Mouse (Mus musculus): ENCODE measurements around the gene Cntn5. TPM values are rescaled to one million over a fixed set of nuclear protein-coding genes. Genes with fewer than 3 reads are reported as not detected.
A peak's percentile ranks its signal among the peaks of the same experiment; 100 is the strongest.

Gene Cntn5
- polyA plus RNA-seq, 1 experiment from 2014 or later = 2.3 TPM

DNA sequence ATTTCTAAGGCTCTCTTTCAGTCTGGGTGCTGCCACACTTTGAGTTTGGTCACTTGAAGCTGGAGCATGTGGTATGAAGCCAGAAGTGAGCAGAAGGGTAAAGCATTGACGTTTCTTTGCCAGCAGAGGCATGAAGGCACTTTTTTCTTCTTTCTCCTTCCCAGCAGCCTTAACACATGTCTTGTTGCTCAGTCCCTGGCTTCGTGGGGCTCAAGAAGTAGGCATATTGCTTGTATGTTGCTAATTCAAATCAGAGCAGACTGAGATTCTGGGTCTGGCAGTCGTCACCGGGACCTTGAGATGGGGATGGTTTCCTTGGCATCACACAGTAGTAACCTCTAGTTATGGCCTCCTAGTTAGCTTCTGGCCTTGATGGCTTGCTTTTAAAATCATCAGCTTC, 1228.5 kb downstream of the Cntn5 start:
- H3K36me3 ChIP-seq (ENCODE audit: control insufficient read depth, insufficient read depth, low read length) = no peaks in the 10 kb centered on the region
- 64% methylated on average over 4 of the region's 4 CpGs for WGBS
- H3K27me3 ChIP-seq (replicated peaks; ENCODE audit: control insufficient read depth, insufficient read depth, low read length) = no peaks in the 10 kb centered on the region
- no peak overlapping the region for H3K4me2 ChIP-seq (ENCODE audit: low read depth, low read length)
- no peak for ATAC-seq (ENCODE audit: low read depth)
- H3K9me3 ChIP-seq (ENCODE audit: control insufficient read depth, low read length) = no peaks in the 10 kb centered on the region
- no peak for DNase-seq (ENCODE audit: low spot score)
- no peak overlapping the region for H3K4me3 ChIP-seq (ENCODE audit: low read depth, low read length)
- no peaks in the 10 kb centered on the region for H3K4me1 ChIP-seq (ENCODE audit: control insufficient read depth, insufficient read depth, low read length)
- no peak overlapping the region for H3K27ac ChIP-seq (replicated peaks; ENCODE audit: low read depth, low read length)
- no peak overlapping the region for H3K9ac ChIP-seq (ENCODE audit: low read depth, low read length)

DNA sequence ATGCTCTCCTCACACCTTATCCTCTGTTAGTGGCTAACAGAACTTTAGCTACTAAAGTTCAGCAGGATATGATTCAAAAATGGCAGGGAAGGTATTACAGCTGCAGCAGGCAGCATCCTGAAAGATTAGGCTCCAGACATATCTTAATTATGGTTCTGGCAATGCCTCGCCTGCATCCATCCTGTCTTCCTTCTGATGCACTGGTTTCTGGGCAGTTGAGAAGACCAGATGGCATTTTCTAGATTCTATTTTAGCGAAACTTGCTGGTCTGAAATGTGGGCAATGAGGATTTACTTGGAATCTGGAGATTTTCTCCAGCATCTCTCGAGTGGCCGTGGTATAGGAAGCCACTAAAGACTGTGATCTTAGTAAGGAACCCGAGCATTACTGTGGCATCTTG, 1230.0 kb downstream of the Cntn5 start:
- H3K27ac ChIP-seq (replicated peaks; ENCODE audit: low read depth, low read length) = no peak overlapping the region
- H3K9me3 ChIP-seq (ENCODE audit: control insufficient read depth, low read length) = no peaks in the 10 kb centered on the region
- DNase-seq (ENCODE audit: low spot score) = no peak
- ATAC-seq (ENCODE audit: low read depth) = no peak
- H3K4me1 ChIP-seq (ENCODE audit: control insufficient read depth, insufficient read depth, low read length) = no peaks in the 10 kb centered on the region
- no peak overlapping the region for H3K4me2 ChIP-seq (ENCODE audit: low read depth, low read length)
- no peaks in the 10 kb centered on the region for H3K36me3 ChIP-seq (ENCODE audit: control insufficient read depth, insufficient read depth, low read length)
- no peak overlapping the region for H3K9ac ChIP-seq (ENCODE audit: low read depth, low read length)
- 83% methylated on average over 5 of the region's 5 CpGs for WGBS
- no peaks in the 10 kb centered on the region for H3K27me3 ChIP-seq (replicated peaks; ENCODE audit: control insufficient read depth, insufficient read depth, low read length)
- H3K4me3 ChIP-seq (ENCODE audit: low read depth, low read length) = no peak overlapping the region

DNA sequence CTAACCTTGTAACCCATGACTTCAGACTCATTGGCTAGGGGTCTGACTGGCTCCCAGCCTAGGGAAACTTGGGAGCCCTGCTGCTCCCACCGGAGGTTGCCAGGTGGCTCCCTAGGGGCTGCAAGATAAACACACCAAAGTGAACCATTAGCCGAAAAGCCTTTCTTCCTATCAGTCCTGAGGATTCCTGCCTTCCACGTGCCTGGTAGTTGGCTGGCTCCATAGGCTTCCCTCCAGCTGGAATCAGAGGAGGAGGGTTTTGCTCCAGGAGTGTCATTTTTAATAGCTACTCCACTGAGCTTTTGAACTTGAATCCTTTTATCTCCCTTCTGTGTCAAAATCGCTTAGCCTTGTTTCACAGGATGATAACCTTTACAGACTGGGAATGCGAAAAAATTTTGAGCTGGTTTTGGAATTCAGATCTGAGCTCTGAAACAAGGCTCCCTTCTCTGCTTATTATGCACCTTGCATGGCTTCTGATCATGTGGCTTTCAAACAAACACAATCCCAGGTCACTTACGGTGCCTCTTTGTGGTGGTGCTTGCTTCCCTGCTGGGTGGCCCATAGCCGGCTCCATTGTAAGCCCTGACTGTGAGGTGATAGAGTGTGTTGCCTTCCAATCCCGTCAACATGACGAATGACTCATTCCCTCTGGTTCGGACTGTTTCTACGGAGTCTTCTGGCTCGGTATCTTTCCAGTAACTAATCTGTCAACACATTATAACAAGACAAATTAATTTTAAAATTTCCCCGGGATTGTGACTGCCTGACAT, 1231.1 kb downstream of the Cntn5 start:
- DNase-seq (ENCODE audit: low spot score) = peak; percentile 22

DNA sequence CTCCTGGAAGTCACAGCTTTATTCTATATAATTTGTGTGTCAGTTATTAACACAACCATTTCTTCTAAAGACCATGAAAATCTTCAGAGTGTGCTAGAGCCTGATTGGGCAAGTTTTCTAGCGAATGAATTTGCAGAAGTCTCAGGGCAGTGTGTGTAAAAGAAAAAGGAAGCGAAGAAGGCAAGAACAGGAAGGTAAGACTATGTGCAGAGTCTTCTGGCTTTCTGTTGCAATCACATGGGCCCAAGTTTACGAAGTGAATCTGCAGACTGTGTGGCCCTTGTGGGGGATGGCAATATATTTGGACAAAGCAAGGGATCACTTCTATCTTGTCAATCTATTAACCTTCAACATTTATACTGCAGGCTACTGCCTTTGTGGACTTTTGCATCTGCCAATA, 1251.1 kb downstream of the Cntn5 start:
- Histone ChIP-seq H3K27ac (replicated peaks; ENCODE audit: low read depth, low read length) (no peak overlapping the region), H3K4me3 (ENCODE audit: low read depth, low read length) (no peak overlapping the region), H3K9ac (ENCODE audit: low read depth, low read length) (no peak overlapping the region), H3K36me3 (ENCODE audit: control insufficient read depth, insufficient read depth, low read length) (no peaks in the 10 kb centered on the region), H3K4me1 (ENCODE audit: control insufficient read depth, insufficient read depth, low read length) (no peaks in the 10 kb centered on the region), H3K27me3 (replicated peaks; ENCODE audit: control insufficient read depth, insufficient read depth, low read length) (no peaks in the 10 kb centered on the region), H3K9me3 (ENCODE audit: control insufficient read depth, low read length) (no peaks in the 10 kb centered on the region), H3K4me2 (ENCODE audit: low read depth, low read length) (no peak overlapping the region)
- WGBS = 89% methylated on average over 3 of the region's 3 CpGs
- ATAC-seq (ENCODE audit: low read depth) (no peak), DNase-seq (ENCODE audit: low spot score) (no peak)

More for the DNA sequence above, 1231.1 kb downstream of the Cntn5 start:
- no peak overlapping the region for H3K4me3 ChIP-seq (ENCODE audit: low read depth, low read length)
- no peak overlapping the region for H3K4me2 ChIP-seq (ENCODE audit: low read depth, low read length)
- 0 out of 2 replicates have a peak, but pooled peaks have one; percentile 33 for ATAC-seq (ENCODE audit: low read depth)
- WGBS = 13% methylated on average over 13 of the region's 13 CpGs
- H3K4me1 ChIP-seq (ENCODE audit: control insufficient read depth, insufficient read depth, low read length) = no peaks in the 10 kb centered on the region
- no peak overlapping the region for H3K27ac ChIP-seq (replicated peaks; ENCODE audit: low read depth, low read length)
- no peak overlapping the region for H3K9ac ChIP-seq (ENCODE audit: low read depth, low read length)
- no peaks in the 10 kb centered on the region for H3K9me3 ChIP-seq (ENCODE audit: control insufficient read depth, low read length)
- no peaks in the 10 kb centered on the region for H3K36me3 ChIP-seq (ENCODE audit: control insufficient read depth, insufficient read depth, low read length)
- no peaks in the 10 kb centered on the region for H3K27me3 ChIP-seq (replicated peaks; ENCODE audit: control insufficient read depth, insufficient read depth, low read length)

DNA sequence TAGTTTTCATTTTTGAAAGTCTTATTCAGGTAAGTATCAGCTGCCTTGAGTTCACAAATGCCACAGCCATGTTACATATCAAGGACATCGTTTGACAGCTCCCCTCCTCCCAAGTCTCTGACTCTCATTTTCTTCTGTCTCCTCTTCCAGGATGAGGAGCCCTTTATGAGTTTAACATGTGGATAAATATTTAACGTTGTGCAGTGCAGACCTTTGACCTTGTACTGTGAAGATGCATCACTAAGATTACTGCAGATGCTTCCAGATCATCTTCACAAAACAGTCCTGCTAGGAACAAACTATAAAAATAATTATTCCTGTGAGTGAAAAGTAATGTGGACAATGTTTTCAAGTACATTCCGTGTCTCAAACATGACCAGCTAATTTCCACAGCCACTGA, 1257.2 kb downstream of the Cntn5 start:
- no peaks in the 10 kb centered on the region for H3K4me1 ChIP-seq (ENCODE audit: control insufficient read depth, insufficient read depth, low read length)
- H3K9ac ChIP-seq (ENCODE audit: low read depth, low read length) = no peak overlapping the region
- H3K4me3 ChIP-seq (ENCODE audit: low read depth, low read length) = no peak overlapping the region
- 69% methylated on average over 3 of the region's 3 CpGs for WGBS
- no peak overlapping the region for H3K4me2 ChIP-seq (ENCODE audit: low read depth, low read length)
- DNase-seq (ENCODE audit: low spot score) (no peak), ATAC-seq (ENCODE audit: low read depth) (no peak)
- no peaks in the 10 kb centered on the region for H3K36me3 ChIP-seq (ENCODE audit: control insufficient read depth, insufficient read depth, low read length)
- no peaks in the 10 kb centered on the region for H3K27me3 ChIP-seq (replicated peaks; ENCODE audit: control insufficient read depth, insufficient read depth, low read length)
- no peak overlapping the region for H3K27ac ChIP-seq (replicated peaks; ENCODE audit: low read depth, low read length)
- H3K9me3 ChIP-seq (ENCODE audit: control insufficient read depth, low read length) = no peaks in the 10 kb centered on the region

DNA sequence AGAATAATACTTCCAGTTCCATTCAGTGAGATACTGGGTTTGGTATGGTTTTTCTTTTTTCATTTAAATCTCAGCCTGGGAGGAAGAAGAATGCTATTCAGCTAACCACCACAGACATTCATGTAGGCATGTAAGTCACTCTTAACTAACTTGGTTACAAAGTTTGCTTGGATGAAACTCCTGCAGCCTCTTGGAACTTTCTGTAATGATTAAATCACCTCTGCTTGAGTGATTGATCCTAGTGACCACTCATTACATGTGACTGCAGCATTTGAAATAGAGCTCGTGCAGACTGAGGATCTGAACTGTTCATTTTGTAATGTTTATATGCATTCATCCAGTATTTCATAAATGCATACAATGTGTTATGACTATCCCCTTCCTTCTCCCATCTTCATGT, 1258.3 kb downstream of the Cntn5 start:
- H3K36me3 ChIP-seq (ENCODE audit: control insufficient read depth, insufficient read depth, low read length) = no peaks in the 10 kb centered on the region
- no peak overlapping the region for H3K4me3 ChIP-seq (ENCODE audit: low read depth, low read length)
- no peak overlapping the region for H3K4me2 ChIP-seq (ENCODE audit: low read depth, low read length)
- no peak for DNase-seq (ENCODE audit: low spot score)
- H3K4me1 ChIP-seq (ENCODE audit: control insufficient read depth, insufficient read depth, low read length) = no peaks in the 10 kb centered on the region
- 77% methylated on average over 1 of the region's 1 CpGs for whole genome bisulfite sequencing
- no peak for ATAC-seq (ENCODE audit: low read depth)
- no peaks in the 10 kb centered on the region for H3K9me3 ChIP-seq (ENCODE audit: control insufficient read depth, low read length)
- no peaks in the 10 kb centered on the region for H3K27me3 ChIP-seq (replicated peaks; ENCODE audit: control insufficient read depth, insufficient read depth, low read length)
- H3K9ac ChIP-seq (ENCODE audit: low read depth, low read length) = no peak overlapping the region
- no peak overlapping the region for H3K27ac ChIP-seq (replicated peaks; ENCODE audit: low read depth, low read length)

Small RNA genes within 50 kb of the gene (microRNA-seq; reads per million reads assigned to microRNA genes)
- gene Gm24496 (ENCODE audit: borderline number of aligned reads) = not detected
- gene Gm25086 (ENCODE audit: borderline number of aligned reads) = not detected
- not detected for gene Gm26195 (ENCODE audit: borderline number of aligned reads)
- not detected for gene Mir6237 (ENCODE audit: borderline number of aligned reads)
